Mouse (Mus musculus): ENCODE data around the gene Opn1sw.

- TF ChIP-seq E2F4 (IDR thresholded peaks at IDR 0.05; ENCODE audit: borderline replicate concordance, low read depth, low read length) (no peak), CTCF (IDR thresholded peaks at IDR 0.05 in 2 of 3, conservative IDR thresholded peaks at IDR 0.05 in 1 of 3; ENCODE audit: control insufficient read depth in 1 of 3, insufficient read depth in 1 of 3, low read depth in 2 of 3, low read length in 3 of 3, poor library complexity in 1 of 3, severe bottlenecking in 1 of 3) (no peak), BHLHE40 (IDR thresholded peaks at IDR 0.05; ENCODE audit: borderline replicate concordance, low read depth, low read length) (no peak), HCFC1 (IDR thresholded peaks at IDR 0.05; ENCODE audit: low read depth, low read length) (no peak), POLR2A (IDR thresholded peaks at IDR 0.05; ENCODE audit: control insufficient read depth in 1 of 2, insufficient read depth in 1 of 2, low read depth in 1 of 2, low read length in 2 of 2, poor library complexity in 1 of 2) (no peak)
Observed at GRCm38 (mm10) chr6:29435940-29436451, 47.7 kb upstream of the Opn1sw start.

All from MEL (cell line).